Mouse (Mus musculus): ENCODE measurements around the gene Cdk14. TPM values are rescaled to one million over a fixed set of nuclear protein-coding genes. Genes with fewer than 3 reads are reported as not detected.

Cdk14 gene
- polyA plus RNA-seq, 1 experiment from 2014 or later: 10.6 TPM

- no peak overlapping the region for H3K4me2 ChIP-seq (ENCODE audit: low read depth, low read length)
- no peaks in the 10 kb centered on the region for H3K9me3 ChIP-seq (replicated peaks; ENCODE audit: control insufficient read depth, low read length)
- 47% methylated on average over 13 of the region's 13 CpGs for WGBS
- no peak overlapping the region for H3K27ac ChIP-seq (ENCODE audit: low read length)
- no peak for ATAC-seq (replicated peaks; ENCODE audit: extremely low read depth, insufficient read depth, low FRiP score)
- H3K9ac ChIP-seq (ENCODE audit: low read length): no peak overlapping the region
- no peaks in the 10 kb centered on the region for H3K36me3 ChIP-seq (ENCODE audit: control insufficient read depth, insufficient read depth)
- H3K4me1 ChIP-seq (ENCODE audit: control insufficient read depth, insufficient read depth, low read length): peaks cover 2% of the 10 kb centered on the region
- H3K27me3 ChIP-seq (ENCODE audit: control insufficient read depth, insufficient read depth, low read length): no peaks in the 10 kb centered on the region
- no peak overlapping the region for H3K4me3 ChIP-seq (ENCODE audit: low read length)
Observed at GRCm38 (mm10) chr5:5134905-5135511, 285.1 kb downstream of the Cdk14 start.

DNA sequence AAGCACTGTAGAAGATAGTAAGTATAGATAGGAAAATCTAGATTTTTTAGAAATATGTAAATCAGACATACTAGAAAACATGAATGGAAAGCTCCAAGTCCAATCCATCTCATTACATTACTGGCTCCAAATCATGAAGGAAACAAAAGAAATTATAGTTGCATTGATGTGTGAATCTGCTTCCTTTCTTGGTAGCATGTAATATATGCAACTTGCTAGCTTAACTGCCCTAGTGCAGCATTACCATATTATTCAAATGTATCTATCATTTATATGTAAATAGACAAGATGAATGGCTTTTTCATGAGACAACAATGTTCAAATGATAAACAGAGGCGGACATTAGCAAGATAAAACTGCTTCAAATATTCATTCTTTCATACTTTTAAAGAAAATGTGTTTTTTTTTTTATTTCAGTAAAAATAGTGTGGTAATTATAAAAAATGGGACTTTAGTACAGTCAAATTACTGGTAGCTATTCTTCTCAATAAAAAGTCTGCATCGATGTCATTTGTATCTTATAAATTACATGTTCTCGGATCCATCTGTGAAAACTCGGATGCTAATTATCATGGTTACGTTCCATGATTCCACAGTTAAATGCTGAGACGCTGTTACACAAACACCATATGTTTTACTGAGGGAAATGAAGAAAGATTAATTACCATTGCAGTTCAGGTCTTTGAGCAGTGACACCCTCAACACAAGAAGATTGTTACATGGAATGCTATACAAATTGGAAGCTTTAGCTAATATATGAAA lies 285.8 kb downstream of the Cdk14 start:
- H3K4me2 ChIP-seq (ENCODE audit: low read depth, low read length): no peak overlapping the region
- no peaks in the 10 kb centered on the region for H3K36me3 ChIP-seq (ENCODE audit: control insufficient read depth, insufficient read depth)
- no peak for ATAC-seq (replicated peaks; ENCODE audit: extremely low read depth, insufficient read depth, low FRiP score)
- H3K4me3 ChIP-seq (ENCODE audit: low read length): no peak overlapping the region
- H3K9ac ChIP-seq (ENCODE audit: low read length): no peak overlapping the region
- H3K27ac ChIP-seq (ENCODE audit: low read length): no peak overlapping the region
- H3K27me3 ChIP-seq (ENCODE audit: control insufficient read depth, insufficient read depth, low read length): no peaks in the 10 kb centered on the region
- WGBS: 86% methylated on average over 6 of the region's 6 CpGs
- no peaks in the 10 kb centered on the region for H3K4me1 ChIP-seq (ENCODE audit: control insufficient read depth, insufficient read depth, low read length)
- H3K9me3 ChIP-seq (replicated peaks; ENCODE audit: control insufficient read depth, low read length): no peaks in the 10 kb centered on the region

DNA sequence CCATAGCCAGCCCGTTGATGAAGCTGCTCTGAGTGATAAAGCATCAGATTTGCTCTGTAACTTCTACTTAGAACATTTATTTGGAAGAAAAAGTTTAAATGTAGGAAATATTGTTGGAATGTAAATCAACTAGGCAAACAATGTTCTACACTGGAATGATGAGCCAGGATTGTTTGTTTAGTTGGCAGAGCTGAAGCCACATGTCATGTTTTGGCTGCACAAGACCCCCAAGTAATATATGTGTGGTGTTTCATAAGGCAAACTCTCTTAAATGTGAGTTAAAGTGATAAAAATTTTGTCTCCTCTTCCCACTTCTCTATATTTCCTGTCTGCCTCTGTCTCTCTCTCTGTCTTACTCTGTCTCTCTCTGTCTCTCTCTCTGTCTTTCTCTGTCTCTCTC lies 291.3 kb downstream of the Cdk14 start:
- no peak for ATAC-seq (replicated peaks; ENCODE audit: extremely low read depth, insufficient read depth, low FRiP score)
- Histone ChIP-seq H3K4me2 (ENCODE audit: low read depth, low read length) (no peak overlapping the region), H3K27ac (ENCODE audit: low read length) (no peak overlapping the region), H3K4me3 (ENCODE audit: low read length) (no peak overlapping the region), H3K9ac (ENCODE audit: low read length) (no peak overlapping the region), H3K36me3 (ENCODE audit: control insufficient read depth, insufficient read depth) (no peaks in the 10 kb centered on the region), H3K9me3 (replicated peaks; ENCODE audit: control insufficient read depth, low read length) (no peaks in the 10 kb centered on the region), H3K27me3 (ENCODE audit: control insufficient read depth, insufficient read depth, low read length) (no peaks in the 10 kb centered on the region), H3K4me1 (ENCODE audit: control insufficient read depth, insufficient read depth, low read length) (no peaks in the 10 kb centered on the region)
- WGBS: 67% methylated on average over 1 of the region's 1 CpGs

GRCm38 (mm10) chr5:5124645-5125044 lies 295.5 kb downstream of the Cdk14 start:
- Histone ChIP-seq H3K27ac (ENCODE audit: low read length) (no peak overlapping the region), H3K9me3 (replicated peaks; ENCODE audit: control insufficient read depth, low read length) (no peaks in the 10 kb centered on the region), H3K4me1 (ENCODE audit: control insufficient read depth, insufficient read depth, low read length) (peaks cover 6% of the 10 kb centered on the region; the same call in 1 of the 2 replicates), H3K27me3 (ENCODE audit: control insufficient read depth, insufficient read depth, low read length) (no peaks in the 10 kb centered on the region), H3K36me3 (ENCODE audit: control insufficient read depth, insufficient read depth) (no peaks in the 10 kb centered on the region), H3K4me3 (ENCODE audit: low read length) (no peak overlapping the region), H3K4me2 (ENCODE audit: low read depth, low read length) (no peak overlapping the region), H3K9ac (ENCODE audit: low read length) (no peak overlapping the region)
- WGBS: 78% methylated on average over 4 of the region's 4 CpGs
- ATAC-seq (replicated peaks; ENCODE audit: extremely low read depth, insufficient read depth, low FRiP score): no peak

- Histone ChIP-seq H3K4me2 (ENCODE audit: low read depth, low read length) (no peak overlapping the region), H3K9me3 (replicated peaks; ENCODE audit: control insufficient read depth, low read length) (no peaks in the 10 kb centered on the region), H3K4me1 (ENCODE audit: control insufficient read depth, insufficient read depth, low read length) (peaks cover 6% of the 10 kb centered on the region), H3K27ac (ENCODE audit: low read length) (no peak overlapping the region), H3K9ac (ENCODE audit: low read length) (no peak overlapping the region), H3K27me3 (ENCODE audit: control insufficient read depth, insufficient read depth, low read length) (no peaks in the 10 kb centered on the region), H3K36me3 (ENCODE audit: control insufficient read depth, insufficient read depth) (no peaks in the 10 kb centered on the region), H3K4me3 (ENCODE audit: low read length) (no peak overlapping the region)
- ATAC-seq (replicated peaks; ENCODE audit: extremely low read depth, insufficient read depth, low FRiP score): no peak
- 87% methylated on average over 5 of the region's 5 CpGs for WGBS
Observed at GRCm38 (mm10) chr5:5116775-5117522, 303.2 kb downstream of the Cdk14 start.

DNA sequence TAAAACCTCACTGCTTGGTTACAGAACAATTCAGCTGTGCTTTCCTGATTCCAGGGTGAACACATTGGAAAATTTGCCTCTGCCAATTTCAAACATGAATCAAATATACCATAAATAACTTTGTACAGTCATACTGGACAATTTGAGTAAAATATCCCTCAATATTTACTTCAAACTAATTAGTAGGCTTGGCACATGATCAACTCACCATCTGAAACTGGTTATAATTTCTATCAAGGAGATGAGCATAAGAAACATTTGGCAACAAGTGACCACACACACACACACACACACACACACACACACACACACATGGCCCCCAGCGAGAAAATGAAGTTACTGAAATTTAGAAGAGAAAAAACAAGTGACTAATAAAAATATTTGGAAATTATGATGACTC lies 304.6 kb downstream of the Cdk14 start:
- Histone ChIP-seq H3K9me3 (replicated peaks; ENCODE audit: control insufficient read depth, low read length) (no peaks in the 10 kb centered on the region), H3K36me3 (ENCODE audit: control insufficient read depth, insufficient read depth) (no peaks in the 10 kb centered on the region), H3K27ac (ENCODE audit: low read length) (no peak overlapping the region; the same call in 1 of the 2 replicates), H3K27me3 (ENCODE audit: control insufficient read depth, insufficient read depth, low read length) (no peaks in the 10 kb centered on the region), H3K9ac (ENCODE audit: low read length) (no peak overlapping the region), H3K4me2 (ENCODE audit: low read depth, low read length) (no peak overlapping the region), H3K4me3 (ENCODE audit: low read length) (no peak overlapping the region), H3K4me1 (ENCODE audit: control insufficient read depth, insufficient read depth, low read length) (peaks cover 15% of the 10 kb centered on the region)
- WGBS: 76% methylated on average over 1 of the region's 1 CpGs
- no peak for ATAC-seq (replicated peaks; ENCODE audit: extremely low read depth, insufficient read depth, low FRiP score)

GRCm38 (mm10) chr5:5109621-5110020 lies 310.5 kb downstream of the Cdk14 start:
- WGBS: 16% methylated on average over 3 of the region's 3 CpGs
- peak; percentile 69; the same call in 1 of the 2 replicates for ATAC-seq (replicated peaks; ENCODE audit: extremely low read depth, insufficient read depth, low FRiP score)
- H3K4me1 ChIP-seq (ENCODE audit: control insufficient read depth, insufficient read depth, low read length): peaks cover 20% of the 10 kb centered on the region

GRCm38 (mm10) chr5:5109017-5109416 lies 311.1 kb downstream of the Cdk14 start:
- WGBS: 79% methylated on average over 3 of the region's 3 CpGs
- Histone ChIP-seq H3K4me1 (ENCODE audit: control insufficient read depth, insufficient read depth, low read length) (peaks cover 20% of the 10 kb centered on the region), H3K9ac (ENCODE audit: low read length) (no peak overlapping the region), H3K36me3 (ENCODE audit: control insufficient read depth, insufficient read depth) (no peaks in the 10 kb centered on the region; the same call in 1 of the 2 replicates), H3K27me3 (ENCODE audit: control insufficient read depth, insufficient read depth, low read length) (no peaks in the 10 kb centered on the region), H3K4me3 (ENCODE audit: low read length) (no peak overlapping the region), H3K9me3 (replicated peaks; ENCODE audit: control insufficient read depth, low read length) (no peaks in the 10 kb centered on the region), H3K27ac (ENCODE audit: low read length) (peak overlapping the region; percentile 61), H3K4me2 (ENCODE audit: low read depth, low read length) (no peak overlapping the region)
- no peak for ATAC-seq (replicated peaks; ENCODE audit: extremely low read depth, insufficient read depth, low FRiP score)

More at GRCm38 (mm10) chr5:5109621-5110020, 310.5 kb downstream of the Cdk14 start:
- Histone ChIP-seq H3K27ac (ENCODE audit: low read length) (no peak overlapping the region), H3K4me2 (ENCODE audit: low read depth, low read length) (no peak overlapping the region), H3K27me3 (ENCODE audit: control insufficient read depth, insufficient read depth, low read length) (no peaks in the 10 kb centered on the region), H3K4me3 (ENCODE audit: low read length) (no peak overlapping the region), H3K9me3 (replicated peaks; ENCODE audit: control insufficient read depth, low read length) (no peaks in the 10 kb centered on the region), H3K36me3 (ENCODE audit: control insufficient read depth, insufficient read depth) (no peaks in the 10 kb centered on the region; the same call in 1 of the 2 replicates), H3K9ac (ENCODE audit: low read length) (no peak overlapping the region)

All from heart, embryonic 16.5 days (tissue).